9 mouse cellular contexts compared by ENCODE assay signal in genomic region chr11:32961600-32961999, GRCm38 (mm10).
DNase-seq lines count a peak whose midpoint lies in the region; ATAC-seq and TF ChIP-seq lines count a peak whose summit lies in the region.
"Had no signal": no experiment of that assay in that cellular context is flagged by ENCODE, and none has a peak within 500 bp of the region (broad histone marks: within the 10 kb centered on the region; RNA-seq: fewer than 3 reads in every experiment).

No protein-coding gene starts in this region.

- H3K4me1 ChIP-seq in liver, embryonic 14.5 days (replicated peaks; ENCODE audit: control insufficient read depth in 2 of 2, insufficient read depth in 2 of 2, low read length in 1 of 2): no peaks in the 10 kb centered on the region
- H3K4me1 ChIP-seq in liver, embryonic 11.5 days (replicated peaks; ENCODE audit: control insufficient read depth, insufficient read depth, low read length): no peaks in the 10 kb centered on the region
- no peaks in the 10 kb centered on the region for H3K4me1 ChIP-seq in G1E (ENCODE audit: insufficient read depth, low read depth, low read length)

- H3K27ac ChIP-seq in gastrocnemius, adult 2 months: no peak overlapping the region
- no peak overlapping the region for H3K27ac ChIP-seq in liver, embryonic 14.5 days
- H3K27ac ChIP-seq in liver, embryonic 11.5 days (ENCODE audit: low read depth, low read length): no peak overlapping the region

- WGBS in liver, embryonic 14.5 days (ENCODE audit: insufficient replicate concordance): 50% methylated on average over 3 of the region's 3 CpGs
- 63% methylated on average over 3 of the region's 3 CpGs for WGBS in liver, embryonic 11.5 days

- no peak for TF ChIP-seq EP300 in liver, embryonic 14.5 days (IDR thresholded peaks at IDR 0.05; ENCODE audit: low read depth)

- no peaks in the 10 kb centered on the region for H3K27me3 ChIP-seq in liver, embryonic 14.5 days (ENCODE audit: control insufficient read depth, insufficient read depth, low read length)
- H3K27me3 ChIP-seq in liver, embryonic 11.5 days (replicated peaks; ENCODE audit: control insufficient read depth, insufficient read depth, low read length): no peaks in the 10 kb centered on the region
- H3K27me3 ChIP-seq in G1E (ENCODE audit: insufficient read depth, low read length): no peaks in the 10 kb centered on the region

- intact Hi-C loops in gastrocnemius, adult 2 months (cut with DNase I): no loop called here
- intact Hi-C loops in left cerebral cortex, postnatal 36 days (cut with DNase I): loop anchor here (10.0 kb wide), 2 partner anchors 183 to 247 kb away; partner anchors contain the start of gene Fgf18

- no peak for DNase-seq in gastrocnemius, adult 2 months
- DNase-seq in gastrocnemius, postnatal 4 days (ENCODE audit: low spot score in 2 of 2): no peak
- no peak for DNase-seq in liver, embryonic 14.5 days (ENCODE audit: low read depth in 3 of 3, low spot score in 3 of 3)
- no peak for DNase-seq in liver, embryonic 11.5 days (ENCODE audit: low spot score)
- DNase-seq in G1E (ENCODE audit: low spot score): no peak
- DNase-seq in mesoderm, embryonic 11.5 days (ENCODE audit: low read depth, low spot score): peak; percentile 36
- DNase-seq in urinary bladder, postnatal 36 days (ENCODE audit: low spot score in 2 of 2): no peak
- DNase-seq in left cerebral cortex, postnatal 36 days (ENCODE audit: low spot score in 2 of 2): no peak
- DNase-seq: thymus, adult 18-20 months had no signal

- H3K4me2 ChIP-seq in liver, embryonic 14.5 days (ENCODE audit: low read depth): no peak overlapping the region
- no peak overlapping the region for H3K4me2 ChIP-seq in liver, embryonic 11.5 days

- H3K9ac ChIP-seq in liver, embryonic 14.5 days (replicated peaks): no peak overlapping the region
- no peak overlapping the region for H3K9ac ChIP-seq in liver, embryonic 11.5 days (ENCODE audit: low read depth, low read length)

- TF ChIP-seq CTCF in gastrocnemius, adult 2 months (IDR thresholded peaks at IDR 0.05): peak; percentile 39; the same call in 1 of the 2 replicates
- peak; percentile 60 for TF ChIP-seq CTCF in liver, embryonic 14.5 days (IDR thresholded peaks at IDR 0.05; ENCODE audit: low read depth)
- TF ChIP-seq CTCF in G1E (IDR thresholded peaks at IDR 0.05; ENCODE audit: low read depth, low read length): peak; percentile 42

- H3K4me3 ChIP-seq in gastrocnemius, adult 2 months: no peak overlapping the region
- H3K4me3 ChIP-seq in liver, embryonic 14.5 days (ENCODE audit: insufficient read depth in 1 of 2, low read depth in 2 of 2, low read length in 2 of 2): no peak overlapping the region
- H3K4me3 ChIP-seq in liver, embryonic 11.5 days (ENCODE audit: low read depth, low read length): no peak overlapping the region
- H3K4me3 ChIP-seq in G1E (ENCODE audit: low read depth, low read length): no peak overlapping the region

- H3K9me3 ChIP-seq in liver, embryonic 14.5 days (ENCODE audit: control insufficient read depth, low read length): no peaks in the 10 kb centered on the region
- H3K9me3 ChIP-seq in liver, embryonic 11.5 days (ENCODE audit: control insufficient read depth, low read length): no peaks in the 10 kb centered on the region
- H3K9me3 ChIP-seq in G1E (replicated peaks): no peaks in the 10 kb centered on the region

- no peaks in the 10 kb centered on the region for H3K36me3 ChIP-seq in liver, embryonic 14.5 days (replicated peaks; ENCODE audit: control insufficient read depth, insufficient read depth, low read depth)
- H3K36me3 ChIP-seq in liver, embryonic 11.5 days (ENCODE audit: control insufficient read depth, insufficient read depth, low read length): no peaks in the 10 kb centered on the region
- no peaks in the 10 kb centered on the region for H3K36me3 ChIP-seq in G1E (replicated peaks)

- ATAC-seq in liver, embryonic 14.5 days (ENCODE audit: insufficient read depth): no peak
- ATAC-seq in liver, embryonic 11.5 days (replicated peaks; ENCODE audit: low FRiP score): no peak
- no peak for ATAC-seq in G1E (ENCODE audit: extremely low read depth, insufficient number of reproducible peaks, low FRiP score, poor library complexity, severe bottlenecking)
